Mouse (Mus musculus) gastrocnemius, postnatal 4 days (tissue): ENCODE results near the gene Arhgef26. TPM values are rescaled to one million over a fixed set of nuclear protein-coding genes. Genes with fewer than 3 reads are reported as not detected.

ENCODE experiments used
- DNase-seq, 2 experiments: peaks; one replicate each; pipeline ENCODE4 v3.0.0; 2021 to 2022; ENCODE audit warnings: low spot score in 2 of 2, mixed read lengths in 2 of 2
- total RNA-seq, 2 experiments: library from RNA; stranded (reverse); gene quantifications; 2 replicates each; pipeline ENCODE4 v1.2.3; 2021

Gene Arhgef26
- total RNA-seq, 2 experiments from 2014 or later: 9.2 to 10.1 TPM

- DNase-seq: no peak
Measured at GRCm38 (mm10) chr3:62446271-62446670, 108.1 kb downstream of the Arhgef26 start.

DNA sequence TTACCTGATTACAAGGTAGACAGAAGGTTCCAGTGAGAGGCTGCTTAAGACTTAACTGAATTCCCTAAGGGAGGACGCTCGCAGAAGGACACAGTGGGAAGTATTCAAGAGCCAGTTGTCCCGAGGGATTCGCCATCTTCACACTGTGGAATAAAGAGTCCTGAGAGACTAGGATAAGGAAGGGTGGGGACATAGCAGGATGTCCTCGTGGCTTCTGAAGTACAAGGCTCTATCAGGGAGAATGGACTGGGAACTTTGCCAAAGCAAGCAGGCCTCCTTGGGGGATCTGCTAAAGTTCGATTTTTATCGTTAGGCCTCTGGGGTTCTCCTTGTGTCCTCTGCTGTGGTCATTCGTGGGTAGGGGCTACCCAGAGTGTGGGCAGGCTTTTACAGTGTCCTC is 109.0 kb downstream of the Arhgef26 start:
- DNase-seq: no peak

DNA sequence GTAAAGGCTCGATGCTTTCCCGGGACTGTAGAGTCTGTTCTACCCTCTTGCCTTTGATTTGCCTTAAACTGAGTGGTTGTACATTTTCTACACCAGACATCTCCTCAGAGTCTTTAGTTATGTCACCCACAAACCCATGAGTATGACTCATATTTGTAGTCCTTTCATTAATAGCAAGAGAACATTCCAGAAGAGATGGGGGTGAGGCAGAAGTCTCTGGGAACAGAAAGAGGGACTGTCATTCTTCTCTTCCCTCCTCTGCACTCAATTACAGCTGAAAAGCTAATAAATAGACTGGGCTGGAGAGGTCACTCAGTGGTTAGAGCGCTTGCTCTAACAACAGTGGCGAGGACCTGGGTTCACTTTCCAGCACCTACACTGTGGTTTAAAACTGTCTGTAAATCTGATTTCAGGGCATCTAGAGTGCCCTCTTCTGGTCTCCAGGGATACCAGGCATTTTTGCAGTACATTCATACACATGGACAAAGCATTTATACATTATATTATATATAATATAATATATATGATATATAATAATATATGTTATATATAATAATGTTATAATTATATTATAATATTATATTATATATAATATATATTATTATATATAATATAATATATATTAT is 111.8 kb downstream of the Arhgef26 start:
- DNase-seq: no peak

GRCm38 (mm10) chr3:62452961-62453360 is 114.8 kb downstream of the Arhgef26 start:
- DNase-seq: no peak

DNA sequence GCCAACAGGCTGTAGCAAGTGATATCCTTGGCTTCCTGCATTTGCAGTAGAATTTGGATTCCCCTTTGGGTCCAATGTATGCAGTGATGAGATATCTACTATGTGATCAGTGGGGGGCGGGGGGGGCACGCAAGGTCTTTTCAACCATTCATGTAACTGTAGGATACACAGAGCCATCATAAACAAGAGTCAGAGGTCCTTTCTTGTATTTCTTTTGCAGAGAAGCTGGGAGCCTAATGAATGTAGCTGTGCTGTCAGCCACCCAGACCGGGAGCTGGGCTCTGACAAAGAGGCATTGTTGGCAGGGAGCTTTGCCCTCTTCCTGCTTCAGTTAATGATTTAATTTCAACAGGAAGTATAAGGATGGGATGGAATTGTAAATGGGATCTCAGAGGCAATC is 116.0 kb downstream of the Arhgef26 start:
- DNase-seq: no peak

GRCm38 (mm10) chr3:62455854-62456253 is 117.7 kb downstream of the Arhgef26 start:
- DNase-seq: no peak

- peak; percentile 44 to 75 for DNase-seq
Measured at GRCm38 (mm10) chr3:62458284-62459013, 120.3 kb downstream of the Arhgef26 start.

DNA sequence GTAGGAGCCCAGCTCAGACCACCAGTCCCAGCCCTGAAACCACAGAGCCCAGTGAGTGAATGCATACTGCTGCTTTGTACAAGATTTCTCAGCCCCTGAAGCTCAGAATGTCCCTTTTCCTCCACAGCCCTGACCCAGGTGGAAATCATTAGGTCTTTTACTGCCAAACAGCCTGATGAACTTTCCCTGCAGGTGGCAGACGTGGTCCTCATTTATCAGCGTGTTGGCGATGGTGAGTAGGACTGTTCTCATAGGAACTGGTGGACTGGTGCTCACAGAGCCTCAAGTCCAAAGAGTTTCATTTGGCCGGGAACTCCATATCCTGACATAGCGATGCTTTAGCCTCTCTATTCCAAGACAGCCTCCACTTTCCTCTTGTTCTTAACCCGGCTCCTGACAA is 121.3 kb downstream of the Arhgef26 start:
- DNase-seq: no peak

DNA sequence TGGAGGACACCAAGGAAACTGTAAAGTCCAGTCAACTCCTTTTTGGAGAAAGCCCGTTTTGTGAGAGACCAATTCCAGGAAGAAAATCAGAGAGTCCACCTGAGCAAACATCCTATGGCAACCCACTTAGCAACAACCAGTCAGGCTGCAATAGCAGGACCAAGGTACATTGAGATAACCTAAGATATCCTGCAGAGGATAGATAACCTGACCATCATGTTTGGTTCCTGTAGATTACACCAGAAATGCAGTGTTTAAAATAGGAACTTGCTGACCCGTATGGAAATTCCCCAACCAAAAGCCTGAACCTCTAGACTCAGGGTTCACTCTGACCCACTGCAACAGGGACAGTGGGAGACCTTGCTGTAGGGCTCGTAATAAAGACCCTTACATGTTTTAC is 126.1 kb downstream of the Arhgef26 start:
- no peak for DNase-seq

DNA sequence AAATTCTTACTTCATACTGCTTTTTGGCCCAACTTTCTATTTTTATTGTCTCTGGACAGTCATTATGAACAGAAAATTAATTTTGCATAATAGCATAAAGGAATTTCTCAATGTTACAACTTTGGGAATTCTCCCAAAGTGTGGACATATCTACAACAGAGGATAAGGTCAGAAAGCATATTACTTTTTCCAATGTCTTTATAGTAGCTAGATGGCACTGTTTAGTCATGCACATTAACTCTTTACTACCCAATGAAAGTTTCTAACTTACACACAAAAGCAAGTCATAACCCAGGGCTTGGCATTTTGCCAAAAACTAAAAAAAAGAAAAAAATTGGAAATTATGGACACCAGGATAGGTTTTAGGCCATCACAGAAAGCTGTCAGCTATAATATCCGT is 132.0 kb downstream of the Arhgef26 start:
- DNase-seq: no peak

GRCm38 (mm10) chr3:62484340-62484739 is 146.2 kb downstream of the Arhgef26 start:
- no peak for DNase-seq

DNA sequence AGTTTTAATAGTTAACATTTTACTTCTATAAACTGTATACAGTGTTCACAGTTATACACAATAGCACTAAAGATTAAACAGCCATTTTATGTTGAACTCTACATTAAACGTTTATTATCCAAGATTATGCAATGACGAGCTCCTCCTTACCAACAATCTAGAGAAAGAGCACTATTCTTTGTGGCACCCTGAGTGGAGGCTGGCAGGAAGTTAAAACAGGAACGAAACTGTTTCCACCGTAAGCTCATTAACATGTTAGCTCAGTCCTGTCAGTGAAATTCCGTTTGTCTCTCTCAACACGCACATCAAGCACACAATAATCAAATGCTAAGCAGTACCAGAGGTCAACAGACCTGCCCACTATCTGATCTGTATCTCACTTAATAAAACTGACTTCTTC is 154.4 kb downstream of the Arhgef26 start:
- DNase-seq: no peak

- no peak for DNase-seq
Measured at GRCm38 (mm10) chr3:62499327-62499726, 161.2 kb downstream of the Arhgef26 start.

DNA sequence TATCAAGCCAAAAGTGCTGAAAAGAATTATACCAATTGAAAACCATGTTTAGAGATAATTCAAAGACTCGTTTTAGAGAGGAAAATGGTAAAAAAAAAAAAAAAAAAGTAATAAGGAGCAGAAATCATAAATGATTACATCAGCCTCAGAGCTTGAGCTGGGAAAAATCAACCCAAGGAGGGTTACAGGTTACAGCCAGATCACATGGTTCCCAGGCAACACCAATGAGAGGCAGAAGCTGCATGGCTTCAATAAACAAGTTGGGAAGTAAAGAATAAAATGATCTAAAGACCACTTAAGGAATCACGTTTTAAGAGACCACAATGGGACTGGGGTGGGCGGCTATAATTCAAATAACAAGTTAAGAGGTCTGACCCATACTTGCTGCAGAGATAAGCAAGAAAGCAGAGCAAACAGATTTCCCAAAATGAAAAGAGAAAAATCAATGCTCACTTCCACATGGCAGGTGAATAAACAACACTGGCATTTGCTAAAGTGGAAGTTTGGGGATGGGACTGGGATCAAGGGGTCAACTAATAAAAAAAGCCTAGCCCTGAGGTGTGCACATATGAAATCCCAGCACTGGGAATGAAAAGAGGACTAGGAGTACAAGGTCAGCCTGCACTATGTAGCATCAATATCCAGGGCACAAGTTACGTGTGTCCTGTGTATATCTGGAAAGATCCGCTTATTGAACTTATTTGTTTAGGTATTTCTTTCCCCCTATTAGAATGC is 167.2 kb downstream of the Arhgef26 start:
- DNase-seq: no peak

GRCm38 (mm10) chr3:62506488-62507205 is 168.5 kb downstream of the Arhgef26 start, which contains the start of gene Dhx36:
Dhx36 (minus strand) TSS chr3:62507004.
- peak; percentile 93 to 96 for DNase-seq

- DNase-seq: no peak
Measured at GRCm38 (mm10) chr3:62507206-62507647, 169.1 kb downstream of the Arhgef26 start.

Other genes with a start within 250 kb of the Arhgef26 start
- gene Dhx36, start 168.7 kb downstream of the Arhgef26 start, total RNA-seq: 10 to 100 TPM; 24.1 to 28.4 TPM